Mouse (Mus musculus) embryonic facial prominence, embryonic 13.5 days (tissue): Measurements from ENCODE around the gene Hist1h2ab. TPM values are rescaled to one million over a fixed set of nuclear protein-coding genes. Genes with fewer than 3 reads are reported as not detected.
"Not testable (repeated sequence)": the region's sequence is repeated elsewhere in the genome, so short reads cannot be mapped to it uniquely, and the experiment has no call there.

Experiments used
- ATAC-seq: fragments of 200-750 bp; cut with Nextera tagmentation; 2 replicates; pipeline ENCODE4 v1.8.0; 2017; ENCODE audit warnings: low read depth; ENCODE audit not compliant: insufficient number of reproducible peaks, insufficient read depth, low FRiP score, low TSS enrichment
- H3K27ac ChIP-seq: fragments of 300-500 bp; sonication (generic); 2 replicates; pipeline ENCODE4 v1.5.1; 2015; ENCODE audit warnings: moderate library complexity, mild to moderate bottlenecking, inconsistent platforms
- H3K27me3 ChIP-seq: fragments of 300-500 bp; sonication (generic); 2 replicates; pipeline ENCODE4 v1.6.1; 2015; ENCODE audit warnings: mild to moderate bottlenecking, inconsistent platforms
- H3K36me3 ChIP-seq: fragments of 300-500 bp; sonication (generic); 2 replicates; pipeline ENCODE4 v1.6.1; 2015; ENCODE audit warnings: mild to moderate bottlenecking, inconsistent platforms
- H3K4me1 ChIP-seq: fragments of 300-500 bp; sonication (generic); 2 replicates; pipeline ENCODE4 v1.6.1; 2015; ENCODE audit warnings: inconsistent platforms
- H3K4me2 ChIP-seq: fragments of 300-500 bp; sonication (generic); 2 replicates; pipeline ENCODE4 v1.6.1; 2015; ENCODE audit warnings: moderate library complexity, mild to moderate bottlenecking, inconsistent platforms
- H3K4me3 ChIP-seq: fragments of 300-500 bp; sonication (generic); 2 replicates; pipeline ENCODE4 v1.5.1; 2015; ENCODE audit warnings: mild to moderate bottlenecking, inconsistent platforms
- H3K9ac ChIP-seq: fragments of 300-500 bp; sonication (generic); 2 replicates; pipeline ENCODE4 v1.6.1; 2015; ENCODE audit warnings: mild to moderate bottlenecking, inconsistent platforms
- H3K9me3 ChIP-seq: fragments of 300-500 bp; sonication (generic); 2 replicates; pipeline ENCODE4 v1.6.1; 2016; ENCODE audit warnings: inconsistent platforms
- WGBS: fragments of 180-500 bp; shearing (Covaris S2); methylation state at CpG from one replicate; pipeline ENCODE4 v1.1.7; 2015; ENCODE audit warnings: mixed read lengths; 5-methylcytosine and 5-hydroxymethylcytosine counted together
- polyA plus RNA-seq: library from polyadenylated mRNA; unstranded; fragments of >200 nt; fragmentation: Nextera tagmentation; extraction: Ambion mirVana; gene quantifications from 2 replicates; pipeline ENCODE4 v1.2.1, GENCODE M21; 2015

Hist1h2ab gene
- polyA plus RNA-seq, 1 experiment from 2014 or later = 58.6 TPM

GRCm38 (mm10) chr13:23739069-23739921 is 11.6 kb upstream of the Hist1h2ab start:
- H3K36me3 ChIP-seq = no peaks in the 10 kb centered on the region
- H3K4me3 ChIP-seq = peak overlapping the region; percentile 65
- ATAC-seq = peak; percentile 84
- peak overlapping the region; percentile 89 for H3K9ac ChIP-seq
- peaks cover 13% of the 10 kb centered on the region for H3K4me1 ChIP-seq
- under 1% methylated on average over 39 of the region's 39 CpGs for WGBS
- no peaks in the 10 kb centered on the region for H3K9me3 ChIP-seq
- peak overlapping the region; percentile 97 for H3K4me2 ChIP-seq
- H3K27ac ChIP-seq = peak overlapping the region; percentile 99
- H3K27me3 ChIP-seq = no peaks in the 10 kb centered on the region

- Histone ChIP-seq H3K36me3 (no peaks in the 10 kb centered on the region), H3K27ac (peak overlapping the region; percentile 99), H3K9ac (peak overlapping the region; percentile 89), H3K27me3 (no peaks in the 10 kb centered on the region), H3K4me2 (peak overlapping the region; percentile 97), H3K9me3 (no peaks in the 10 kb centered on the region), H3K4me3 (peak overlapping the region; percentile 65), H3K4me1 (peaks cover 17% of the 10 kb centered on the region)
- 1% methylated on average over 14 of the region's 14 CpGs for WGBS
- no peak; the same call in 1 of the 2 replicates for ATAC-seq
Measured at GRCm38 (mm10) chr13:23739922-23740252, 11.0 kb upstream of the Hist1h2ab start.

GRCm38 (mm10) chr13:23740256-23740840 is 10.6 kb upstream of the Hist1h2ab start:
- Histone ChIP-seq H3K27me3 (no peaks in the 10 kb centered on the region), H3K27ac (peak overlapping the region; percentile 99), H3K4me2 (peak overlapping the region; percentile 97), H3K9ac (peak overlapping the region; percentile 89), H3K4me1 (peaks cover 17% of the 10 kb centered on the region), H3K36me3 (no peaks in the 10 kb centered on the region), H3K9me3 (no peaks in the 10 kb centered on the region), H3K4me3 (peak overlapping the region; percentile 65)
- ATAC-seq = no peak
- 25% methylated on average over 13 of the region's 13 CpGs for WGBS

- peak overlapping the region; percentile 99 for H3K27ac ChIP-seq
- peaks cover 17% of the 10 kb centered on the region for H3K4me1 ChIP-seq
- H3K4me2 ChIP-seq = peak overlapping the region; percentile 97
- H3K9ac ChIP-seq = no peak overlapping the region
- 47% methylated on average over 5 of the region's 5 CpGs for WGBS
- peak overlapping the region; percentile 65; the same call in 1 of the 2 replicates for H3K4me3 ChIP-seq
- H3K27me3 ChIP-seq = no peaks in the 10 kb centered on the region
- ATAC-seq = no peak
- H3K9me3 ChIP-seq = no peaks in the 10 kb centered on the region
- no peaks in the 10 kb centered on the region for H3K36me3 ChIP-seq
Measured at GRCm38 (mm10) chr13:23740910-23741309, 10.0 kb upstream of the Hist1h2ab start.

GRCm38 (mm10) chr13:23742007-23742406 is 8.9 kb upstream of the Hist1h2ab start:
- Histone ChIP-seq H3K27ac (no peak overlapping the region), H3K27me3 (no peaks in the 10 kb centered on the region), H3K36me3 (no peaks in the 10 kb centered on the region), H3K4me1 (peaks cover 18% of the 10 kb centered on the region), H3K4me3 (no peak overlapping the region), H3K4me2 (no peak overlapping the region), H3K9ac (no peak overlapping the region), H3K9me3 (no peaks in the 10 kb centered on the region)
- ATAC-seq = no peak

- Histone ChIP-seq H3K36me3 (no peaks in the 10 kb centered on the region), H3K27me3 (no peaks in the 10 kb centered on the region), H3K27ac (peak overlapping the region; percentile 22; the same call in 1 of the 2 replicates), H3K4me3 (no peak overlapping the region), H3K4me2 (no peak overlapping the region; the same call in 1 of the 2 replicates), H3K4me1 (peaks cover 23% of the 10 kb centered on the region), H3K9me3 (no peaks in the 10 kb centered on the region), H3K9ac (no peak overlapping the region)
- ATAC-seq = no peak
- WGBS = 70% methylated on average over 5 of the region's 5 CpGs
Measured at GRCm38 (mm10) chr13:23743215-23743614, 7.7 kb upstream of the Hist1h2ab start.

GRCm38 (mm10) chr13:23743963-23744362 is 7.0 kb upstream of the Hist1h2ab start:
- H3K9ac ChIP-seq = peak overlapping the region; percentile 57; the same call in 1 of the 2 replicates
- no peaks in the 10 kb centered on the region for H3K27me3 ChIP-seq
- 37% methylated on average over 4 of the region's 4 CpGs for WGBS
- no peak for ATAC-seq
- H3K27ac ChIP-seq = peak overlapping the region; percentile 99
- peaks cover 28% of the 10 kb centered on the region for H3K4me1 ChIP-seq
- peak overlapping the region; percentile 73 for H3K4me2 ChIP-seq
- no peaks in the 10 kb centered on the region for H3K36me3 ChIP-seq
- peak overlapping the region; percentile 48 for H3K4me3 ChIP-seq
- H3K9me3 ChIP-seq = no peaks in the 10 kb centered on the region

- no peaks in the 10 kb centered on the region for H3K27me3 ChIP-seq
- H3K9me3 ChIP-seq = no peaks in the 10 kb centered on the region
- peak overlapping the region; percentile 73 for H3K4me2 ChIP-seq
- no peak for ATAC-seq
- peak overlapping the region; percentile 71 for H3K9ac ChIP-seq
- peak overlapping the region; percentile 99 for H3K27ac ChIP-seq
- peaks cover 28% of the 10 kb centered on the region for H3K4me1 ChIP-seq
- under 1% methylated on average over 16 of the region's 36 CpGs for WGBS
- peak overlapping the region; percentile 48 for H3K4me3 ChIP-seq
- no peaks in the 10 kb centered on the region for H3K36me3 ChIP-seq
Measured at GRCm38 (mm10) chr13:23744421-23745380, 6.2 kb upstream of the Hist1h2ab start.

- under 1% methylated on average over 25 of the region's 28 CpGs for WGBS
- Histone ChIP-seq H3K27ac (peak within 1 kb of the TSS; percentile 99), H3K9ac (peak within 1 kb of the TSS; percentile 75), H3K9me3 (no peaks in the 10 kb centered on the region), H3K36me3 (no peaks in the 10 kb centered on the region), H3K4me1 (peaks cover 28% of the 10 kb centered on the region), H3K4me2 (peak within 1 kb of the TSS; percentile 73), H3K4me3 (peak within 1 kb of the TSS; percentile 48), H3K27me3 (no peaks in the 10 kb centered on the region)
- peak; percentile 50; the same call in 1 of the 2 replicates for ATAC-seq
Measured at GRCm38 (mm10) chr13:23745381-23746161, 5.4 kb upstream of the Hist1h2ab start, which contains the start of gene Hist1h3c. Hist1h3c (minus strand) TSS chr13:23745602.

GRCm38 (mm10) chr13:23746201-23747080 is 4.5 kb upstream of the Hist1h2ab start, which contains the start of gene Hist1h2bb:
Hist1h2bb (plus strand) TSS chr13:23746734.
- not testable (repeated sequence) for H3K27me3 ChIP-seq, H3K36me3 ChIP-seq, H3K9me3 ChIP-seq
- ATAC-seq = peak; percentile 93
- Histone ChIP-seq H3K4me1 (peaks cover 28% of the 10 kb centered on the region), H3K4me2 (peak within 1 kb of the TSS; percentile 73), H3K4me3 (peak within 1 kb of the TSS; percentile 48), H3K9ac (peak within 1 kb of the TSS; percentile 75), H3K27ac (peak within 1 kb of the TSS; percentile 99)
- under 1% methylated on average over 44 of the region's 58 CpGs for WGBS
